Mouse (Mus musculus) liver, embryonic 13.5 days (tissue): Measurements from ENCODE around the gene Fbln1. TPM values are rescaled to one million over a fixed set of nuclear protein-coding genes. Genes with fewer than 3 reads are reported as not detected.

Experiments
- ATAC-seq: fragments of 200-750 bp; cut with Nextera tagmentation; 2 replicates; pipeline ENCODE4 v1.8.0; 2017; ENCODE audit warnings: low read depth, mild to moderate bottlenecking, moderate number of reproducible peaks, moderate library complexity
- DNase-seq: peaks from one replicate; pipeline ENCODE4 v3.0.0; 2022
- H3K27ac ChIP-seq: fragments of 300-500 bp; sonication (generic); 2 replicates; pipeline ENCODE4 v1.5.1; 2015; ENCODE audit warnings: moderate library complexity, mild to moderate bottlenecking, inconsistent platforms
- H3K27me3 ChIP-seq: fragments of 300-500 bp; sonication (generic); 2 replicates; pipeline ENCODE4 v1.6.1; 2015; ENCODE audit warnings: mild to moderate bottlenecking, inconsistent platforms
- H3K36me3 ChIP-seq: fragments of 300-500 bp; sonication (generic); 2 replicates; pipeline ENCODE4 v1.6.1; 2015; ENCODE audit warnings: mild to moderate bottlenecking, inconsistent platforms
- H3K4me1 ChIP-seq: fragments of 300-500 bp; sonication (generic); replicated peaks from 2 replicates; pipeline ENCODE4 v1.6.1; 2015; ENCODE audit warnings: inconsistent platforms
- H3K4me2 ChIP-seq: fragments of 300-500 bp; sonication (generic); 2 replicates; pipeline ENCODE4 v1.6.1; 2015; ENCODE audit warnings: inconsistent platforms, mild to moderate bottlenecking, moderate library complexity
- H3K4me3 ChIP-seq: fragments of 300-500 bp; sonication (generic); replicated peaks from 2 replicates; pipeline ENCODE4 v1.5.1; 2015; ENCODE audit warnings: mild to moderate bottlenecking, inconsistent platforms
- H3K9ac ChIP-seq: fragments of 300-500 bp; sonication (generic); 2 replicates; pipeline ENCODE4 v1.6.1; 2015; ENCODE audit warnings: mild to moderate bottlenecking, inconsistent platforms
- H3K9me3 ChIP-seq: fragments of 300-500 bp; sonication (generic); replicated peaks from 2 replicates; pipeline ENCODE4 v1.6.1; 2016; ENCODE audit warnings: inconsistent platforms
- WGBS: fragments of 180-500 bp; shearing (Covaris S2); methylation state at CpG from one replicate; pipeline ENCODE4 v1.1.7; 2015; ENCODE audit not compliant: insufficient replicate concordance; 5-methylcytosine and 5-hydroxymethylcytosine counted together
- polyA plus RNA-seq: library from polyadenylated mRNA; unstranded; fragments of >200 nt; fragmentation: Nextera tagmentation; extraction: Ambion mirVana; gene quantifications from 2 replicates; pipeline ENCODE4 v1.2.1, GENCODE M21; 2015

Gene Fbln1
- polyA plus RNA-seq: 10.4 and 11.6 TPM in 2 replicates

GRCm38 (mm10) chr15:85205792-85206702 lies at the start of gene Fbln1:
Gene Fbln1 (plus strand): TSS chr15:85205949.
- Histone ChIP-seq H3K36me3 (no peaks in the 10 kb centered on the region), H3K4me2 (peak within 1 kb of the TSS; percentile 71), H3K27me3 (peaks cover 38% of the 10 kb centered on the region), H3K27ac (no peak within 1 kb of the TSS), H3K4me1 (peaks cover 24% of the 10 kb centered on the region), H3K9me3 (0 out of 2 replicates have a peak, but pooled peaks cover 7% of the 10 kb centered on the region), H3K9ac (peak within 1 kb of the TSS; percentile 52; the same call in 1 of the 2 replicates), H3K4me3 (peak within 1 kb of the TSS; percentile 57)
- DNase-seq (peak; percentile 19), ATAC-seq (peak; percentile 71)
- 1% methylated on average over 57 of the region's 64 CpGs for WGBS

- Histone ChIP-seq H3K9ac (no peak overlapping the region), H3K27me3 (no peaks in the 10 kb centered on the region), H3K4me2 (no peak overlapping the region), H3K27ac (no peak overlapping the region), H3K4me1 (no peaks in the 10 kb centered on the region), H3K4me3 (no peak overlapping the region), H3K36me3 (no peaks in the 10 kb centered on the region), H3K9me3 (0 out of 2 replicates have a peak, but pooled peaks cover 4% of the 10 kb centered on the region)
- no peak for DNase-seq
- WGBS: 44% methylated on average over 4 of the region's 4 CpGs
- ATAC-seq: no peak
These were observed 49.6 kb upstream of the Fbln1 start for GRCm38 (mm10) chr15:85156198-85156597.

GRCm38 (mm10) chr15:85161416-85161815 lies 44.3 kb upstream of the Fbln1 start:
- Histone ChIP-seq H3K4me3 (no peak overlapping the region), H3K36me3 (no peaks in the 10 kb centered on the region), H3K27me3 (no peaks in the 10 kb centered on the region), H3K4me2 (no peak overlapping the region), H3K27ac (no peak overlapping the region), H3K4me1 (no peaks in the 10 kb centered on the region), H3K9ac (no peak overlapping the region), H3K9me3 (0 out of 2 replicates have a peak, but pooled peaks cover 4% of the 10 kb centered on the region)
- ATAC-seq (no peak), DNase-seq (no peak)

- Histone ChIP-seq H3K36me3 (no peaks in the 10 kb centered on the region), H3K9ac (no peak overlapping the region), H3K27ac (no peak overlapping the region), H3K4me1 (no peaks in the 10 kb centered on the region), H3K4me2 (no peak overlapping the region), H3K4me3 (no peak overlapping the region), H3K9me3 (0 out of 2 replicates have a peak, but pooled peaks cover 1% of the 10 kb centered on the region), H3K27me3 (no peaks in the 10 kb centered on the region)
- 34% methylated on average over 21 of the region's 21 CpGs for WGBS
- ATAC-seq (no peak), DNase-seq (no peak)
These were observed 42.8 kb upstream of the Fbln1 start for GRCm38 (mm10) chr15:85162693-85163663.

- Histone ChIP-seq H3K36me3 (no peaks in the 10 kb centered on the region), H3K27ac (no peak overlapping the region), H3K4me1 (no peaks in the 10 kb centered on the region), H3K9ac (no peak overlapping the region), H3K9me3 (no peaks in the 10 kb centered on the region), H3K4me3 (no peak overlapping the region), H3K4me2 (no peak overlapping the region), H3K27me3 (no peaks in the 10 kb centered on the region)
- ATAC-seq (no peak), DNase-seq (no peak)
- whole genome bisulfite sequencing: 35% methylated on average over 11 of the region's 11 CpGs
These were observed 39.3 kb upstream of the Fbln1 start for GRCm38 (mm10) chr15:85166433-85166933.

GRCm38 (mm10) chr15:85167086-85167679 lies 38.6 kb upstream of the Fbln1 start:
- DNase-seq (no peak), ATAC-seq (no peak)
- 62% methylated on average over 12 of the region's 12 CpGs for WGBS
- no peaks in the 10 kb centered on the region for H3K27me3 ChIP-seq
- H3K9me3 ChIP-seq: no peaks in the 10 kb centered on the region
- H3K9ac ChIP-seq: no peak overlapping the region
- no peaks in the 10 kb centered on the region for H3K4me1 ChIP-seq
- H3K36me3 ChIP-seq: no peaks in the 10 kb centered on the region
- no peak overlapping the region for H3K4me3 ChIP-seq
- no peak overlapping the region for H3K27ac ChIP-seq
- H3K4me2 ChIP-seq: no peak overlapping the region

GRCm38 (mm10) chr15:85172054-85172453 lies 33.7 kb upstream of the Fbln1 start:
- 50% methylated on average over 2 of the region's 2 CpGs for WGBS
- no peak overlapping the region for H3K4me2 ChIP-seq
- no peaks in the 10 kb centered on the region for H3K36me3 ChIP-seq
- DNase-seq: no peak
- no peaks in the 10 kb centered on the region for H3K9me3 ChIP-seq
- no peak overlapping the region for H3K27ac ChIP-seq
- no peak overlapping the region for H3K9ac ChIP-seq
- no peak for ATAC-seq
- no peak overlapping the region for H3K4me3 ChIP-seq
- no peaks in the 10 kb centered on the region for H3K27me3 ChIP-seq
- H3K4me1 ChIP-seq: no peaks in the 10 kb centered on the region

GRCm38 (mm10) chr15:85173425-85173824 lies 32.3 kb upstream of the Fbln1 start:
- H3K4me1 ChIP-seq: no peaks in the 10 kb centered on the region
- no peak overlapping the region for H3K4me2 ChIP-seq
- 69% methylated on average over 8 of the region's 8 CpGs for WGBS
- H3K4me3 ChIP-seq: no peak overlapping the region
- no peaks in the 10 kb centered on the region for H3K27me3 ChIP-seq
- H3K36me3 ChIP-seq: no peaks in the 10 kb centered on the region
- ATAC-seq (no peak), DNase-seq (no peak)
- H3K27ac ChIP-seq: no peak overlapping the region
- no peak overlapping the region for H3K9ac ChIP-seq
- no peaks in the 10 kb centered on the region for H3K9me3 ChIP-seq

GRCm38 (mm10) chr15:85174060-85174459 lies 31.7 kb upstream of the Fbln1 start:
- Histone ChIP-seq H3K4me3 (no peak overlapping the region), H3K27me3 (no peaks in the 10 kb centered on the region), H3K9ac (no peak overlapping the region), H3K27ac (no peak overlapping the region), H3K4me2 (no peak overlapping the region), H3K4me1 (no peaks in the 10 kb centered on the region), H3K9me3 (no peaks in the 10 kb centered on the region), H3K36me3 (no peaks in the 10 kb centered on the region)
- 69% methylated on average over 10 of the region's 10 CpGs for WGBS
- ATAC-seq (no peak), DNase-seq (no peak)

- WGBS: 62% methylated on average over 8 of the region's 8 CpGs
- no peaks in the 10 kb centered on the region for H3K27me3 ChIP-seq
- H3K36me3 ChIP-seq: no peaks in the 10 kb centered on the region
- H3K4me1 ChIP-seq: no peaks in the 10 kb centered on the region
- ATAC-seq (no peak), DNase-seq (no peak)
- H3K4me2 ChIP-seq: no peak overlapping the region
- H3K4me3 ChIP-seq: no peak overlapping the region
- H3K9me3 ChIP-seq: no peaks in the 10 kb centered on the region
- no peak overlapping the region for H3K9ac ChIP-seq
- no peak overlapping the region for H3K27ac ChIP-seq
These were observed 28.2 kb upstream of the Fbln1 start for GRCm38 (mm10) chr15:85177576-85177975.

- Histone ChIP-seq H3K4me2 (no peak overlapping the region), H3K4me1 (no peaks in the 10 kb centered on the region), H3K9me3 (no peaks in the 10 kb centered on the region), H3K27ac (no peak overlapping the region), H3K9ac (no peak overlapping the region), H3K36me3 (no peaks in the 10 kb centered on the region), H3K4me3 (no peak overlapping the region), H3K27me3 (no peaks in the 10 kb centered on the region)
- ATAC-seq (no peak), DNase-seq (no peak)
- WGBS: 37% methylated on average over 6 of the region's 6 CpGs
These were observed 27.6 kb upstream of the Fbln1 start for GRCm38 (mm10) chr15:85178172-85178571.
